Mouse (Mus musculus) thymus, adult 2 months (tissue): ENCODE results near the gene Bcas3. TPM values are rescaled to one million over a fixed set of nuclear protein-coding genes. Genes with fewer than 3 reads are reported as not detected.

Source experiments
- DNase-seq: peaks from one replicate; pipeline ENCODE4 v3.0.0; 2021
- H3K27ac ChIP-seq: fragments of 200-500 bp; 2 replicates; pipeline ENCODE4 v1.5.1; 2012; ENCODE audit warnings: low read length, control low read depth; ENCODE audit not compliant: control insufficient read depth, insufficient read depth
- H3K27me3 ChIP-seq: fragments of 200-500 bp; 2 replicates; pipeline ENCODE4 v1.6.1; 2012; ENCODE audit warnings: mild to moderate bottlenecking, low read length, moderate library complexity, mixed read lengths; ENCODE audit not compliant: control insufficient read depth, insufficient read depth
- H3K36me3 ChIP-seq: fragments of 200-500 bp; 2 replicates; pipeline ENCODE4 v1.6.1; 2012; ENCODE audit warnings: mild to moderate bottlenecking, low read length, moderate library complexity; ENCODE audit not compliant: control insufficient read depth, insufficient read depth
- H3K4me1 ChIP-seq: fragments of 200-500 bp; replicated peaks from 2 replicates; pipeline ENCODE4 v1.6.1; 2012; ENCODE audit warnings: low read length; ENCODE audit not compliant: control insufficient read depth, insufficient read depth
- H3K4me3 ChIP-seq: fragments of 200-500 bp; 2 replicates; pipeline ENCODE4 v1.5.1; 2012; ENCODE audit warnings: mild to moderate bottlenecking, low read length, control low read depth, moderate library complexity; ENCODE audit not compliant: control insufficient read depth, insufficient read depth
- CTCF ChIP-seq: fragments of 200-500 bp; IDR thresholded peaks from 2 replicates; pipeline ENCODE4 v1.5.1; 2012; ENCODE audit warnings: mild to moderate bottlenecking, control low read depth, low read length, moderate library complexity, borderline replicate concordance; ENCODE audit not compliant: control insufficient read depth, poor library complexity, insufficient read depth; ENCODE audit errors: extremely low read depth
- POLR2A ChIP-seq: fragments of 200-500 bp; IDR thresholded peaks from 2 replicates; pipeline ENCODE4 v1.6.1; 2012; ENCODE audit warnings: mild to moderate bottlenecking, low read length, control low read depth, moderate library complexity; ENCODE audit not compliant: control insufficient read depth, poor library complexity, insufficient read depth; ENCODE audit errors: extremely low read depth
- WGBS: fragments of 180-500 bp; shearing (Covaris S2); methylation state at CpG from one replicate; pipeline ENCODE4 v1.1.7; 2018; 5-methylcytosine and 5-hydroxymethylcytosine counted together
- polyA plus RNA-seq: library from polyadenylated mRNA; depleted of rRNA; stranded (reverse); fragments of >200 nt; gene quantifications from 2 replicates; pipeline ENCODE4 v1.2.3, GENCODE M21; 2012

Gene Bcas3
- polyA plus RNA-seq, 1 experiment = 42.5 TPM

- 88% methylated on average over 4 of the region's 4 CpGs for WGBS
- no peak overlapping the region for H3K27ac ChIP-seq
Measured at GRCm38 (mm10) chr11:85675244-85675643, 322.3 kb downstream of the Bcas3 start.

GRCm38 (mm10) chr11:85676357-85677004 lies 323.5 kb downstream of the Bcas3 start:
- no peak for DNase-seq
- 84% methylated on average over 10 of the region's 10 CpGs for WGBS
- H3K27ac ChIP-seq = no peak overlapping the region

More at GRCm38 (mm10) chr11:85675244-85675643, 322.3 kb downstream of the Bcas3 start:
- Histone ChIP-seq H3K27me3 (no peaks in the 10 kb centered on the region), H3K36me3 (no peaks in the 10 kb centered on the region), H3K4me3 (no peak overlapping the region), H3K4me1 (no peaks in the 10 kb centered on the region)
- DNase-seq = no peak
- TF ChIP-seq POLR2A = no peak
- no peak for TF ChIP-seq CTCF

GRCm38 (mm10) chr11:85678666-85679065 lies 325.7 kb downstream of the Bcas3 start:
- no peak overlapping the region for H3K4me3 ChIP-seq
- DNase-seq = no peak
- WGBS = 95% methylated on average over 5 of the region's 5 CpGs
- TF ChIP-seq POLR2A = no peak
- no peak overlapping the region for H3K27ac ChIP-seq
- H3K36me3 ChIP-seq = no peaks in the 10 kb centered on the region
- no peaks in the 10 kb centered on the region for H3K4me1 ChIP-seq
- no peaks in the 10 kb centered on the region for H3K27me3 ChIP-seq

More at GRCm38 (mm10) chr11:85676357-85677004, 323.5 kb downstream of the Bcas3 start:
- no peak overlapping the region for H3K4me3 ChIP-seq
- no peaks in the 10 kb centered on the region for H3K4me1 ChIP-seq
- TF ChIP-seq POLR2A = no peak
- TF ChIP-seq CTCF = no peak
- no peaks in the 10 kb centered on the region for H3K27me3 ChIP-seq
- no peaks in the 10 kb centered on the region for H3K36me3 ChIP-seq

DNA sequence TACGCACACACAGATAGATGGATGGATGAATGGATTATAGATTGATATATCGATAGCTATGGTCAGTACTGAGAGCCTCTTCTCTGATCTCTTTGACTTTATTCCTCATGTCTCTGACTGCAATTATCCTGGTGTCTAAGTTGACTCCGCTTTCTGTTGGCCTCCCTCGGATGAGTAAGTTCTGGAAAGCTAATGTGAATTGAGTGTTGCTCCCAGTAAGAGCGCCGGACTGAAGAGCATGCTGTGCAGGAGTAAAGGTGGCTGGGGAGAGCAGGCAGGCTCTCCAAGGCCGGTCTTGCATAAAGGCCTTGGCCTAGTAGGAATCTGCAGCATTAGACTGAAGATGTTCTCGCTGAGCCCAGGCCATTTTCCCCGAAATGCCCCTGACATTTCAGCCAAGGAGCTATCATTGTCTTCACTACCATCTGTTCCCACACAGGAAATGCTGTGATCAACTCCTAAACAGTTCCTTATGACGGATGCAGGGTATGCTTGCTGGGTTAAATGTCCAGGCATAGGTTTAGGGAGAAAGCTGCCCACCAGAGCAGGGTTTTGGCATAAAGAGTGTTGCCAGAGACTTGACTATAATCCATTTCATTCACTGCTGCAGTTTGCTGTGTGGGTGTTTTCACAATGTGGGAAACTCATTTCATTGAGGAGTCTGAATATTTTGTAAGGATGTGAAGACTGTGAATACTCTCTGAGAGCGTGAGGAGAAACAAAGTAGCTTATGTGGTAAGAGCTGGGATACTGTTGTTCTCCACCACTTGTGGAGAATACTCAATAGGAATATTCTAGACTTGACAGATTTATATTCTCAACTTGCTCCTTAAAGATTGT lies 328.8 kb downstream of the Bcas3 start:
- TF ChIP-seq POLR2A (no peak), CTCF (no peak)
- no peak for DNase-seq
- Histone ChIP-seq H3K36me3 (no peaks in the 10 kb centered on the region), H3K4me1 (no peaks in the 10 kb centered on the region), H3K27me3 (no peaks in the 10 kb centered on the region), H3K4me3 (no peak overlapping the region), H3K27ac (no peak overlapping the region)
- WGBS = 94% methylated on average over 11 of the region's 11 CpGs

- Histone ChIP-seq H3K4me1 (no peaks in the 10 kb centered on the region), H3K27me3 (no peaks in the 10 kb centered on the region), H3K4me3 (no peak overlapping the region), H3K27ac (no peak overlapping the region), H3K36me3 (no peaks in the 10 kb centered on the region)
- no peak for DNase-seq
- WGBS = 98% methylated on average over 2 of the region's 2 CpGs
- TF ChIP-seq POLR2A (no peak), CTCF (no peak)
Measured at GRCm38 (mm10) chr11:85684981-85685380, 332.0 kb downstream of the Bcas3 start.

DNA sequence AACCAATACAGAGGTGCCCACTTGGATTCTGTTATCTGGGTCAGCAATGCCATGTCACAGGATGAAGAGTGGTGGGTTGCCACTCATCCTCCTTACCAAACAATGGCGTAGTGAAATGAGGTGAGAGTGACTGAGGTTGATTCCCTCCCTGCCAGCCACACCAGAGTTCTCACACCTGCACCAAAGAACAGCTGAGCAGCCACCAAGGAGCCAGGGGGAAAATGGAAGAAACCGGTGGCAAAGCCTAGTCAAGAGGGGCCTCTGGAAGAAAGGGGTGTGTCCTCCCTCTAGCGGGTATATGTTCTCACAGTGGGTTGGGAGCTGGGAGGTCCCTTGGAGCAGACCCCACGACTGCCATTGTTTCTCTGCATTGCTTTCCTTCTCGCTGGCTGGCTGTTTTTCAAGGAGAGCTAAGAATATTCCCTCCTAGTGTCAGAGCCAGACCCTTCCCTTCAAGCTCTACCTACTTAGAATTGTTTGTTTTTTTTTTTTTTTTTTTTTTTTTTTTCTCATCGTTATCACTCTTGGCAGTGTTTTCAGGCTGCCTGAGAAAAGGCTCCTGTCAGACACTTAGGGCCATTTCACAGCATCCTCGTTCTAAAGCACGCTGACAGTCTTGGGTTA lies 335.0 kb downstream of the Bcas3 start:
- no peak for DNase-seq
- no peaks in the 10 kb centered on the region for H3K36me3 ChIP-seq
- H3K27ac ChIP-seq = no peak overlapping the region
- H3K4me1 ChIP-seq = no peaks in the 10 kb centered on the region
- H3K4me3 ChIP-seq = no peak overlapping the region
- no peaks in the 10 kb centered on the region for H3K27me3 ChIP-seq
- 62% methylated on average over 8 of the region's 8 CpGs for WGBS
- TF ChIP-seq POLR2A = no peak
- TF ChIP-seq CTCF = no peak
